Mouse (Mus musculus) hindbrain, embryonic 15.5 days (tissue): ENCODE data around the gene Olfr221. TPM values are rescaled to one million over a fixed set of nuclear protein-coding genes. Genes with fewer than 3 reads are reported as not detected.

ENCODE experiments used
- ATAC-seq: fragments of 200-750 bp; cut with Nextera tagmentation; 2 replicates; pipeline ENCODE4 v1.8.0; 2017; ENCODE audit warnings: low read depth, moderate number of reproducible peaks, moderate TSS enrichment; ENCODE audit not compliant: low FRiP score
- H3K27ac ChIP-seq: fragments of 300-500 bp; sonication (generic); replicated peaks from 2 replicates; pipeline ENCODE4 v1.5.1; 2015; ENCODE audit warnings: mild to moderate bottlenecking, inconsistent platforms
- H3K27me3 ChIP-seq: fragments of 300-500 bp; sonication (generic); 2 replicates; pipeline ENCODE4 v1.6.1; 2015; ENCODE audit warnings: control low read depth, inconsistent platforms
- H3K36me3 ChIP-seq: fragments of 300-500 bp; sonication (generic); 2 replicates; pipeline ENCODE4 v1.6.1; 2015; ENCODE audit warnings: control low read depth, inconsistent platforms
- H3K4me1 ChIP-seq: fragments of 300-500 bp; sonication (generic); replicated peaks from 2 replicates; pipeline ENCODE4 v1.6.1; 2015; ENCODE audit warnings: control low read depth, inconsistent platforms
- H3K4me2 ChIP-seq: fragments of 300-500 bp; sonication (generic); 2 replicates; pipeline ENCODE4 v1.6.1; 2015; ENCODE audit warnings: moderate library complexity, mild to moderate bottlenecking, inconsistent platforms
- H3K4me3 ChIP-seq: fragments of 300-500 bp; sonication (generic); 2 replicates; pipeline ENCODE4 v1.5.1; 2015; ENCODE audit warnings: mild to moderate bottlenecking, inconsistent platforms
- H3K9ac ChIP-seq: fragments of 300-500 bp; sonication (generic); 2 replicates; pipeline ENCODE4 v1.6.1; 2015; ENCODE audit warnings: inconsistent platforms
- H3K9me3 ChIP-seq: fragments of 300-500 bp; sonication (generic); 2 replicates; pipeline ENCODE4 v1.6.1; 2016; ENCODE audit warnings: control low read depth, inconsistent platforms
- WGBS: fragments of 180-500 bp; shearing (Covaris S2); methylation state at CpG from one replicate; pipeline ENCODE4 v1.1.7; 2015; 5-methylcytosine and 5-hydroxymethylcytosine counted together
- polyA plus RNA-seq: library from polyadenylated mRNA; unstranded; fragments of >200 nt; fragmentation: Nextera tagmentation; extraction: Ambion mirVana; gene quantifications from 2 replicates; pipeline ENCODE4 v1.2.1, GENCODE M21; 2015

Gene Olfr221
- polyA plus RNA-seq, 1 experiment from 2014 or later = 0.05 TPM

DNA sequence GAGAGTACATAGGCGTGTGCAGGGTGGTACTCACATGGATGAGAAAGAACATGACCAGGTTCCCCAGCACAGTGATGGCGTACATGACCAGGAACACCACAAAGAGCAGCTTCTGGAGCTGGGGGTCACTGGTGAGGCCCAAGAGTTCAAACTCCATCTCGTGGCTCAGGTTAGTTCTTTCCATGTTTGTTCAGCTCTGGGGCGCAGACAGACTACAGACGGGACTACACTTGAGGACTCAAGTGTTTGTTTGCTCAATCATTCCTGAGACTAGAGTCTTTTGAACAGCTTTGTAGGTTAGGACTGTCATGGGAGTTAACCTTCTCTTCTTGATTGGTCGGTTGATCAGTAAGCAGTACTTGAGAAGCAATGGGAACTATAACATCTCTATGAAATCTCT, 6.3 kb downstream of the Olfr221 start:
- Histone ChIP-seq H3K27me3 (no peaks in the 10 kb centered on the region), H3K4me1 (no peaks in the 10 kb centered on the region), H3K27ac (no peak overlapping the region), H3K4me2 (no peak overlapping the region), H3K9ac (no peak overlapping the region), H3K9me3 (no peaks in the 10 kb centered on the region), H3K4me3 (no peak overlapping the region), H3K36me3 (no peaks in the 10 kb centered on the region)
- ATAC-seq = no peak
- WGBS = 90% methylated on average over 6 of the region's 6 CpGs

DNA sequence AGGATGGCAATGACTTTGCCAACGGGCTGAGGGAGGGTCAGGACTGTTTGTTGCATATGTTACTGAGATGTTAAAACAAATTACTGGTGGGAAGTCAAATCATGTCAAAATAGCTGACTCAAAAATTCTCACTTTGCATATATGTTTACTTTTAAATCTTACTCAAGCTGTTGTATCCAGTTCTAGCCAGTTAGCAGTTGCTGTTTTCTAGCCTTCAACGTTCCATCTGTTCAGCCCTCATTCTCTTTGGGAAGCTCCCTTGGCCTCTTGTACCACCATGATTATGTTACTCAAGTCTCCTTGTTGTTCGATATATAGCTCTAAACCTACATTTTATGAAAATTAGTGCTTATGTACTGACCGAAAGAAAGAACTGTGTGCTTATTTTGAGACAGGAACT, 15.9 kb downstream of the Olfr221 start:
- H3K4me2 ChIP-seq = no peak overlapping the region
- no peak overlapping the region for H3K9ac ChIP-seq
- H3K36me3 ChIP-seq = no peaks in the 10 kb centered on the region
- 92% methylated on average over 4 of the region's 4 CpGs for WGBS
- ATAC-seq = no peak
- no peak overlapping the region for H3K27ac ChIP-seq
- no peaks in the 10 kb centered on the region for H3K27me3 ChIP-seq
- no peak overlapping the region for H3K4me3 ChIP-seq
- H3K9me3 ChIP-seq = no peaks in the 10 kb centered on the region
- H3K4me1 ChIP-seq = peaks cover 19% of the 10 kb centered on the region

DNA sequence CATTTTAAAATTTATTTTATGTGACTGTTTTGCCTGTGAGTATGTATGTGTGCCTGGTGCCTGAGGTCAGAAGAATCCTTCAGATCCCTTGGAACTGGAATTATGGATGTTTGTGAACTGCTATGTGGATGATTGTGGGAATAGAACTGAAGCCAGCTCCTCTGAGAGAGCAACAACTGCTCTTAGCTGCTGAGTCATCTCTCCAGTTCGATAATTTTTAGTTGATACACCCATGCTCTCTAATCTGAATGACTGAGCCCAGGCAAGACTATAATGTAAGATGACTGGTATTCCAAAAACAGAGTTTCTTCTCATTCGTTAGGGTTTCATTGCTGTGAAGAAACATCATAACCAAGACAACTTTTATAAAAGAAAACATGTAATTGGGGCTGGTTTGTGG, 18.1 kb downstream of the Olfr221 start:
- ATAC-seq = no peak
- 87% methylated on average over 2 of the region's 2 CpGs for WGBS
- H3K27me3 ChIP-seq = no peaks in the 10 kb centered on the region

DNA sequence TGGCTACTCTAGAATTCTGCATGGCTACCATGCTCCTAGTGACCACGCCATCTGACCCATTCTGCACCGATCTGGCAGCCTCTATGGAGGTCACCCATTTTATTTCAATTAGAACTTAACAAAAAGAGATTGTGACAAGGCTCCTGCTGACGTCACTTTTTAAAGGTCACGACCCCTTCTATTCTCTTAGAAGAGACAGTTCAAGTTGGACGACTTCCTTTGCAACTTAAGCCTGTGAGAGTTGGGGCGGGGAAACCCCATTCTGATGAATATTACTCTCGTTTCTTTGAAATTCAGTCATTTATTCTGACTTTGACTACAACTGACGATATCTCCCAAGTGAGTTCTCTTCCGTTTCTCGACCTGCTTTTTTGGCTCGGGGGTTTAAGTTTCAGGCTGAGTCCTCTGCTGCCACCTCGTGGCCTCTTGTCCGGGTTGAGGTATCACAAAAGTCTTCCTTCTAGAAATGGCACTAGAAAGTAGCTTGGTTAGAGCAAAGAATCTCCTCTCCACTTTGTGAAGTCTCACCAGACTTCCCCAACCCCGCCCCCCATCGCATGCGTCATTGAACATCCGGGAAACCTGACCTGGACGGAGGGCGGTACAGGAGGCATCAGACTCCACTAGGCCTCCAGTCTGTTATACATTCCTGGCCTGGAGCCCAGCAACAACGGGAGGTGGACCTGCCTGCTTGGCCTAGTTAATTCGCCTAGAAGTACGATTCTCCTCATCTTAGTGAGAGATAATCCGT, 19.4 kb downstream of the Olfr221 start:
- H3K9ac ChIP-seq = 0 out of 2 replicates have a peak overlapping the region, but pooled peaks have one; percentile 8
- ATAC-seq = 0 out of 2 replicates have a peak, but pooled peaks have one; percentile 12
- H3K27me3 ChIP-seq = no peaks in the 10 kb centered on the region
- H3K9me3 ChIP-seq = no peaks in the 10 kb centered on the region
- H3K4me1 ChIP-seq = peaks cover 41% of the 10 kb centered on the region
- peak overlapping the region; percentile 48 for H3K4me2 ChIP-seq
- H3K4me3 ChIP-seq = peak overlapping the region; percentile 21
- peak overlapping the region; percentile 78 for H3K27ac ChIP-seq
- no peaks in the 10 kb centered on the region for H3K36me3 ChIP-seq
- WGBS = 2% methylated on average over 23 of the region's 23 CpGs

More for the DNA sequence above, 18.1 kb downstream of the Olfr221 start:
- Histone ChIP-seq H3K27ac (no peak overlapping the region), H3K4me3 (no peak overlapping the region), H3K36me3 (no peaks in the 10 kb centered on the region), H3K4me2 (no peak overlapping the region), H3K9ac (no peak overlapping the region), H3K4me1 (peaks cover 29% of the 10 kb centered on the region), H3K9me3 (no peaks in the 10 kb centered on the region)

DNA sequence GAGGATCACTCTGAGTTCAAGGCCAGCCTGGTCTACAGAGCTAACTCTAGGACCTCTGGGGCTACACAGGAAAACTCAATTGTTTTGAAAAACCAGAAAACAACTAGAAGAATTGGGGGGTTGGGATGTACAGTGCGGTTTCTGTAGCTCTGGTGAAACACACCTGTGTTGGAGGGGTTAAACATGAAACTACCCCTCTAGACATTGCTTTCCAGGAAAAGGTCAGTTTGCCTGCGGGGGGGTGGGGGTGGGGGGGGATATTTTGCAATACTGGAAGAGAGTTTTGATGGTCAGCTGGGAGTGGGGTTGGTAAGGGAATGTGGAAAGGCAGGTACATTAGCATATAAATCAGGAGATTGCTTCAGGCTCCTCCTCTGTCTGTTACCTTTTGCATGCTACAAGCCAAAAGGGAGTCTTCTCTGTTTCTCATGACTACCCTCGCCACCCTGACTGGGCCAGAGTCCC, 20.0 kb downstream of the Olfr221 start:
- Histone ChIP-seq H3K9ac (no peak overlapping the region), H3K4me1 (peaks cover 45% of the 10 kb centered on the region), H3K4me2 (peak overlapping the region; percentile 48; the same call in 1 of the 2 replicates), H3K9me3 (no peaks in the 10 kb centered on the region), H3K27ac (peak overlapping the region; percentile 78; the same call in 1 of the 2 replicates), H3K27me3 (no peaks in the 10 kb centered on the region), H3K36me3 (no peaks in the 10 kb centered on the region), H3K4me3 (no peak overlapping the region)
- WGBS = 64% methylated on average over 3 of the region's 3 CpGs
- no peak for ATAC-seq

DNA sequence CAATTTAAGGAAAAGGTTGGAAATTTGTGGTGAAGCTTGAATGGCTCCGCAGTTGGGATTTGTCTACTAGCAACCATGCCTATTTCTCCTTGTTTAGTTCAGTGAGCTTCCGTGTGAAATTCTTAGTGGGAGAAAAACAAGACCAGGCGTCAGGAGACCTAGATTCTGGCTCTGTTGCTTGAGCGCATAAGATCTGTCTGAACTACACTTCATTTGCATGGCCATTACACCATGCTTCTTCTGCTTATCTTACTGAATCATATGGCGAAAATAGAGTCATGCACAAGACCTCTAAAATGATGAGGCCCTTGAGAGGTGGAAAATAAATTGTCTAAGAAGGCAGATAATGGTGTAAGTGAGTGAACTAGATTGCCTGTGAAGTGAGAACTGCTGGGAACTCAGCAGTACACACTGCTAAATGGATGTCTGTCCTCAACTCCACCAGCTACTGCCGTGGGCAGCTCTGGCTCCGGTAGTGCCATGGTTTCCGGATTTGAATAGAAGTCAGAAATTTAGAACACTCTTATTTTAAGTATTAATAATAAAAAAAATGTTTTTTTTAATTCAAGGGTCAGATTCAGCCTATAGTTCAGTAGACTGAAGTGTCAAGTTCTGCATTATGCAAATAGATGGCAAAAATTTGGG, 20.6 kb downstream of the Olfr221 start:
- no peaks in the 10 kb centered on the region for H3K9me3 ChIP-seq
- no peaks in the 10 kb centered on the region for H3K27me3 ChIP-seq
- H3K4me2 ChIP-seq = peak overlapping the region; percentile 68; the same call in 1 of the 2 replicates
- 88% methylated on average over 8 of the region's 8 CpGs for WGBS
- H3K4me1 ChIP-seq = peaks cover 46% of the 10 kb centered on the region
- no peak for ATAC-seq
- no peaks in the 10 kb centered on the region for H3K36me3 ChIP-seq
- H3K4me3 ChIP-seq = no peak overlapping the region
- H3K27ac ChIP-seq = 0 out of 2 replicates have a peak overlapping the region, but pooled peaks have one; percentile 99
- H3K9ac ChIP-seq = no peak overlapping the region

DNA sequence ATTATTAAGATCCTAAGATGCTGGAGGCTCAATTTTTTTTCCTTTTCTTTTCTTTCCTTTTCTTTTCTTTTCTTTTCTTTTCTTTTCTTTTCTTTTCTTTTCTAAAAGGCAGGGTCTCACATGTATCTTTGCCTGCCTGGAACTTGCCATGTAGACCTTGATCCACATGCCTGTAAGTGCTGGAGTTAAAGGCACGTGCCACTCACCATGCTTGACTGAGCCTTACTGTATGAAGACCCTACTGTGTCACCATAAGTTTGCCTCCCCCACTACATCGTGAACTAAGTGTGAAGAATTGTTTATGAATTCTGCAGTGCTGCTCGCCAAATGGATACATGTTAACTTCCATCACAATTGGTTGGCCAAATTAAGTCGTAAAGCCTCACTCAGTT, 21.1 kb downstream of the Olfr221 start:
- Histone ChIP-seq H3K27ac (peak overlapping the region; percentile 99), H3K4me1 (peaks cover 51% of the 10 kb centered on the region), H3K4me3 (peak overlapping the region; percentile 72; the same call in 1 of the 2 replicates), H3K36me3 (no peaks in the 10 kb centered on the region), H3K9me3 (no peaks in the 10 kb centered on the region), H3K27me3 (no peaks in the 10 kb centered on the region), H3K9ac (no peak overlapping the region), H3K4me2 (peak overlapping the region; percentile 68)
- 60% methylated on average over 4 of the region's 4 CpGs for WGBS
- ATAC-seq = no peak

DNA sequence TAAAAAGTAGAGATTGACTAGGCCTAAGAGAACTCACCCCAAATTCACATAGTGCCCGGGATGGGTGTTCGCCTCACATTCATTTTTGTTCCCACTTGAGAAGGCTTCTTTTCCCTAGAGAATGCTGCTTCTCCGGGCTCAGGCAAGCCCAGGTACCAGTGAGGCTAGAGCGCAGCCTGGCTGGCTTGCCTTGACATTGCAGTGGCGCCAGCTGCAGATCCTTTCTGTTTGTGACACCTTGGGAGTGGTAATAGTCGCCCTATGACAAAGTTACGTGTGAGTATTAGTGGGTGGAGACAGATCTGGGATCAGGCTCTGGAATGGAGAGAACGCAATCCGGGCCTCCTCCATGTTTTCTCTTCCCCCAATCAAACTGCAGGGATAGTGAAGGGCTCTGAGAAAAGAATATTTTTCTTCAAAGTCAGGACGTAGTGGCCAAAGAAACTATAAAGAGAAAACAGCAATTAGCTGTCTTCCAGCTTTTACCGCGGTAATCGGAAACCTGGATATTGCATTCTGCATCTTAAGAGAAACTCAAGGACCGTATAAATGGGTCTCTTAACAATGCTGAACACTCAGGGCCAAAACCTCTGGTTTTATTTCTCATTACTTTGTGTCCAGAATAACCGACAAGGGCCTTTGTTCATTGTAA, 21.6 kb downstream of the Olfr221 start, which contains the start of gene Zfp219:
Zfp219 (minus strand) TSS at position 248 of the 652 bp plus-strand sequence.
- no peaks in the 10 kb centered on the region for H3K27me3 ChIP-seq
- ATAC-seq = peak; percentile 52
- H3K4me2 ChIP-seq = peak within 1 kb of the TSS; percentile 68
- H3K9ac ChIP-seq = peak within 1 kb of the TSS; percentile 93
- H3K27ac ChIP-seq = peak within 1 kb of the TSS; percentile 99
- no peaks in the 10 kb centered on the region for H3K9me3 ChIP-seq
- WGBS = 7% methylated on average over 15 of the region's 15 CpGs
- H3K4me3 ChIP-seq = peak within 1 kb of the TSS; percentile 72
- peaks cover 56% of the 10 kb centered on the region for H3K4me1 ChIP-seq
- H3K36me3 ChIP-seq = no peaks in the 10 kb centered on the region

DNA sequence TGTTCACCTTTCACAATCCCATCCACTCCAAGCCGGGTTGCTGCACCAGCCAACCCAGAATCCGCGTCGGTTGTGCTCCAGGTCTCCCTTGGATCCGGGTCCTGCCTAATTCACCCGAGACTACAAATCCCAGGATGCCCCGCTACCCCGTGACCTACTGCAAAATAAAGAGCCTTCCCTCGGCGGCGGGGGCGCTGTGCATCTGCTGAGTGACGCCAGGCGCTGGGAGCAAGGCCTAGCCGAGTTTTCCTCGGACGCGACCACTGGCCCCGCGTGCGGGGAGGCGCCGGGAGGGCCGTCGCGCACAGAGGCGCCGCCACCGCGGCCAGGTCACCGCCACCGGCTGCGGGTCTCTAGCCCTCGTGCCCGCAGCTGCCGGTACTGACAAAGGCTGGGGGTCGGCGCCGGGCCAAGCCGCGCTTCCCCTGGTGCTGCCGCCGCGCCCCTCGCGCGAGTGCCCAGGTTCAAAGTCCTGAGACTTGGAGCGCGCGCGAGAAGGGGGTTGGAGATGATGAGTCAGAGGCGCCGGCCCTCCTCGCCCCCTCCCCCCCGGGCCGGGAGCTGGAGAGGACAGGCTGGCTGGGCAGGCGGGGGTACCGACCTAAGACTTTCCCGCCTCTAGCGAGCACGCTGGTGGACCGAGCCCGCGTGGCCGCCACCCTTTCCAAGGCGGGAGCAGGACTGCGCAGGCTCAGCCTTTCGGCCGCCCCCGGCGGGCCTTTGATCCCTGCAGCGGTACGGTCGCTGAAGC, 22.5 kb downstream of the Olfr221 start:
- Histone ChIP-seq H3K27ac (peak overlapping the region; percentile 99), H3K4me2 (peak overlapping the region; percentile 68), H3K4me3 (peak overlapping the region; percentile 72), H3K36me3 (no peaks in the 10 kb centered on the region), H3K27me3 (no peaks in the 10 kb centered on the region), H3K9ac (peak overlapping the region; percentile 93), H3K4me1 (peaks cover 63% of the 10 kb centered on the region), H3K9me3 (no peaks in the 10 kb centered on the region)
- ATAC-seq = peak; percentile 89
- WGBS = under 1% methylated on average over 71 of the region's 74 CpGs

DNA sequence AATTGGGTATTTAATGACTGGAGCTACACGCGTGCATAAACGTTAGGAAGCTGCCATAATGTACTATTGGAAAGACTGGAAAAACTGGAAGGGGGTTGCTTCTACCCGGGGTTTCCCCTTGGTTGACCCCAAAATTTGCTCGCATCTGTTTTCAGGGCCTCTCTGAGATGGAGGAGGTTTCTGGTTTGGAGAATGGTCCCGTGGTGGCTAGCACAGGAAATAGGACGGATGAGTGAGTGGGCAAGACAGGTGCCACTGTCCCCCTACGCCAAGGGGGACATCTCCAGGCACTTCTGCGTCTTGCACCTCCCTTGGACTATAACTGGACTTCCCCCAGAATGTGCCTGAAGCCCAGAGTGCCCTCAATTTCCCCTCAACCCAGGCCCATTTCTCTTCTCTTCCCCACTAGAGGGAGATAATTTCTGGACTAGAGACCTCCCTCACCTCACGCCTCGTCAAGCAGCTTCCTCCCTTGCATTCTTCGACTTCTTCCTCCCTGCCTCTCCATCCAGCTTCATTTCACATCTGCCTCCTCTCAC, 23.1 kb downstream of the Olfr221 start:
- Histone ChIP-seq H3K9ac (peak overlapping the region; percentile 93), H3K27ac (peak overlapping the region; percentile 99), H3K4me3 (peak overlapping the region; percentile 72), H3K36me3 (no peaks in the 10 kb centered on the region), H3K27me3 (no peaks in the 10 kb centered on the region), H3K9me3 (no peaks in the 10 kb centered on the region), H3K4me1 (peaks cover 63% of the 10 kb centered on the region), H3K4me2 (peak overlapping the region; percentile 68)
- no peak for ATAC-seq
- 32% methylated on average over 12 of the region's 12 CpGs for WGBS
